ENCODE assay signal across 11 mouse cellular contexts in genomic region chr11:75134485-75135068, GRCm38 (mm10). TPM values are rescaled to one million over a fixed set of nuclear protein-coding genes. Genes with fewer than 3 reads are reported as not detected.
DNase-seq lines count a peak whose midpoint lies in the region; ATAC-seq lines count a peak whose summit lies in the region.
"Had no signal": no experiment of that assay in that cellular context is flagged by ENCODE, and none has a peak within 500 bp of the region (broad histone marks: within the 10 kb centered on the region; RNA-seq: fewer than 3 reads in every experiment).

No protein-coding gene starts in this region.

- no peak overlapping the region for H3K9ac ChIP-seq in hindbrain, embryonic 15.5 days
- H3K9ac ChIP-seq in forebrain, embryonic 15.5 days (replicated peaks): no peak overlapping the region
- H3K9ac ChIP-seq: liver, embryonic 15.5 days had no signal

- H3K36me3 ChIP-seq in hindbrain, embryonic 15.5 days: no peaks in the 10 kb centered on the region
- peaks cover 10% of the 10 kb centered on the region for H3K36me3 ChIP-seq in hindbrain, embryonic 10.5 days
- H3K36me3 ChIP-seq in forebrain, embryonic 15.5 days: no peaks in the 10 kb centered on the region
- H3K36me3 ChIP-seq in limb, embryonic 10.5 days: 0 out of 2 replicates have a peak, but pooled peaks cover 4% of the 10 kb centered on the region
- H3K36me3 ChIP-seq: liver, embryonic 15.5 days had no signal

- peak overlapping the region; percentile 74; the same call in 1 of the 2 replicates for H3K27ac ChIP-seq in hindbrain, embryonic 15.5 days (replicated peaks)
- H3K27ac ChIP-seq in hindbrain, embryonic 10.5 days: no peak overlapping the region
- H3K27ac ChIP-seq in brown adipose tissue, adult 24 weeks (replicated peaks; ENCODE audit: low read depth, low read length): peak overlapping the region; percentile 79
- peak overlapping the region; percentile 61 for H3K27ac ChIP-seq in forebrain, embryonic 15.5 days (replicated peaks)
- peak overlapping the region; percentile 65 for H3K27ac ChIP-seq in limb, embryonic 10.5 days
- H3K27ac ChIP-seq: liver, embryonic 15.5 days had no signal

- no peaks in the 10 kb centered on the region for H3K9me3 ChIP-seq in hindbrain, embryonic 15.5 days
- H3K9me3 ChIP-seq in hindbrain, embryonic 10.5 days: no peaks in the 10 kb centered on the region
- no peaks in the 10 kb centered on the region for H3K9me3 ChIP-seq in forebrain, embryonic 15.5 days
- H3K9me3 ChIP-seq in limb, embryonic 10.5 days (replicated peaks): no peaks in the 10 kb centered on the region
- H3K9me3 ChIP-seq: G1E; liver, embryonic 15.5 days had no signal

- ATAC-seq in hindbrain, embryonic 15.5 days (ENCODE audit: low FRiP score, low read depth): no peak
- ATAC-seq in forebrain, embryonic 15.5 days (replicated peaks): no peak
- ATAC-seq in megakaryocyte-erythroid progenitor cell, adult 5-6 weeks (replicated peaks; ENCODE audit: low FRiP score, low TSS enrichment, poor library complexity, severe bottlenecking): no peak

- peaks cover 42% of the 10 kb centered on the region for H3K4me1 ChIP-seq in hindbrain, embryonic 15.5 days (replicated peaks)
- peaks cover 29% of the 10 kb centered on the region for H3K4me1 ChIP-seq in hindbrain, embryonic 10.5 days (replicated peaks)
- peaks cover 44% of the 10 kb centered on the region for H3K4me1 ChIP-seq in brown adipose tissue, adult 24 weeks (ENCODE audit: control insufficient read depth, insufficient read depth, insufficient read length, low read length)
- H3K4me1 ChIP-seq in forebrain, embryonic 15.5 days: peaks cover 37% of the 10 kb centered on the region
- peaks cover 67% of the 10 kb centered on the region for H3K4me1 ChIP-seq in limb, embryonic 10.5 days

- no peak for DNase-seq in hindbrain, embryonic 10.5 days (ENCODE audit: low spot score)
- no peak for DNase-seq in limb, embryonic 10.5 days (ENCODE audit: low spot score)
- DNase-seq in right cerebral cortex, postnatal 25 days: no peak
- DNase-seq: cerebellum, adult 11 months; right cerebral cortex, postnatal 4 days had no signal

- H3K4me2 ChIP-seq in hindbrain, embryonic 15.5 days: no peak overlapping the region
- H3K4me2 ChIP-seq in forebrain, embryonic 15.5 days (replicated peaks): no peak overlapping the region
- H3K4me2 ChIP-seq: liver, embryonic 15.5 days had no signal

- no peak overlapping the region for H3K4me3 ChIP-seq in hindbrain, embryonic 15.5 days
- no peak overlapping the region for H3K4me3 ChIP-seq in hindbrain, embryonic 10.5 days
- H3K4me3 ChIP-seq in brown adipose tissue, adult 24 weeks (ENCODE audit: insufficient read depth, low read depth, low read length): no peak overlapping the region
- no peak overlapping the region for H3K4me3 ChIP-seq in forebrain, embryonic 15.5 days
- no peak overlapping the region for H3K4me3 ChIP-seq in limb, embryonic 10.5 days
- H3K4me3 ChIP-seq: liver, embryonic 15.5 days had no signal

- H3K27me3 ChIP-seq in hindbrain, embryonic 15.5 days: no peaks in the 10 kb centered on the region
- no peaks in the 10 kb centered on the region for H3K27me3 ChIP-seq in hindbrain, embryonic 10.5 days (ENCODE audit: insufficient read depth, poor library complexity, severe bottlenecking)
- no peaks in the 10 kb centered on the region for H3K27me3 ChIP-seq in forebrain, embryonic 15.5 days
- no peaks in the 10 kb centered on the region for H3K27me3 ChIP-seq in limb, embryonic 10.5 days (ENCODE audit: low read depth, poor library complexity, severe bottlenecking)
- H3K27me3 ChIP-seq: liver, embryonic 15.5 days had no signal

- WGBS in hindbrain, embryonic 15.5 days: 79% methylated on average over 5 of the region's 5 CpGs
- 81% methylated on average over 5 of the region's 5 CpGs for WGBS in hindbrain, embryonic 10.5 days
- WGBS in forebrain, embryonic 15.5 days: 49% methylated on average over 5 of the region's 5 CpGs
- 69% methylated on average over 5 of the region's 5 CpGs for WGBS in limb, embryonic 10.5 days

RNA-seq across cellular contexts. Expression of gene Hic1, which starts 34.7 kb away (rescaled TPM):
- 4.2 and 4.8 TPM in 2 replicates for polyA plus RNA-seq in hindbrain, embryonic 15.5 days (2015; fragmentation: Nextera tagmentation; extraction: Ambion mirVana)
- polyA plus RNA-seq in hindbrain, embryonic 10.5 days (2016; fragmentation: Nextera tagmentation; extraction: Ambion mirVana): 0.15 and 0.52 TPM in 2 replicates
- 4.9 and 5.3 TPM in 2 replicates for polyA plus RNA-seq in brown adipose tissue, adult 24 weeks (2012; ENCODE audit: insufficient read depth, insufficient read length, missing spikeins)
- 2.1 and 2.2 TPM in 2 replicates for polyA plus RNA-seq in forebrain, embryonic 15.5 days (2015; fragmentation: Nextera tagmentation; extraction: Ambion mirVana)
- 0.99 and 3.5 TPM in 2 replicates for polyA plus RNA-seq in limb, embryonic 10.5 days (2016; fragmentation: Nextera tagmentation; extraction: Ambion mirVana)
- 0.17 TPM in 1 of 2 replicates, not detected in the other for total RNA-seq in megakaryocyte-erythroid progenitor cell, adult 5-6 weeks (2014; fragmentation: Nextera tagmentation)
- total RNA-seq in megakaryocyte-erythroid progenitor cell, adult 5-6 weeks (2017): 0.52 TPM in 1 of 2 replicates, not detected in the other

RNA-seq across cellular contexts. Expression of gene Ovca2, which starts 44.1 kb away (rescaled TPM):
- 14.3 and 14.8 TPM in 2 replicates for polyA plus RNA-seq in hindbrain, embryonic 15.5 days (2015; fragmentation: Nextera tagmentation; extraction: Ambion mirVana)
- polyA plus RNA-seq in hindbrain, embryonic 10.5 days (2016; fragmentation: Nextera tagmentation; extraction: Ambion mirVana): 27.6 and 33.1 TPM in 2 replicates
- 10.4 and 13.2 TPM in 2 replicates for polyA plus RNA-seq in brown adipose tissue, adult 24 weeks (2012; ENCODE audit: insufficient read depth, insufficient read length, missing spikeins)
- polyA plus RNA-seq in forebrain, embryonic 15.5 days (2015; fragmentation: Nextera tagmentation; extraction: Ambion mirVana): 15.4 and 21.6 TPM in 2 replicates
- 38.0 and 39.9 TPM in 2 replicates for polyA plus RNA-seq in limb, embryonic 10.5 days (2016; fragmentation: Nextera tagmentation; extraction: Ambion mirVana)
- total RNA-seq in megakaryocyte-erythroid progenitor cell, adult 5-6 weeks (2014; fragmentation: Nextera tagmentation): 18.8 and 21.3 TPM in 2 replicates
- 17.6 and 29.0 TPM in 2 replicates for total RNA-seq in megakaryocyte-erythroid progenitor cell, adult 5-6 weeks (2017)

RNA-seq across cellular contexts. Expression of gene Dph1, which starts 56.5 kb away (rescaled TPM):
- 14.0 and 15.9 TPM in 2 replicates for polyA plus RNA-seq in hindbrain, embryonic 15.5 days (2015; fragmentation: Nextera tagmentation; extraction: Ambion mirVana)
- 23.2 and 24.2 TPM in 2 replicates for polyA plus RNA-seq in hindbrain, embryonic 10.5 days (2016; fragmentation: Nextera tagmentation; extraction: Ambion mirVana)
- 8.8 and 9.4 TPM in 2 replicates for polyA plus RNA-seq in brown adipose tissue, adult 24 weeks (2012; ENCODE audit: insufficient read depth, insufficient read length, missing spikeins)
- 14.8 and 16.2 TPM in 2 replicates for polyA plus RNA-seq in forebrain, embryonic 15.5 days (2015; fragmentation: Nextera tagmentation; extraction: Ambion mirVana)
- 32.7 and 35.3 TPM in 2 replicates for polyA plus RNA-seq in limb, embryonic 10.5 days (2016; fragmentation: Nextera tagmentation; extraction: Ambion mirVana)
- total RNA-seq in megakaryocyte-erythroid progenitor cell, adult 5-6 weeks (2014; fragmentation: Nextera tagmentation): 22.3 and 25.0 TPM in 2 replicates
- total RNA-seq in megakaryocyte-erythroid progenitor cell, adult 5-6 weeks (2017): 13.3 and 14.2 TPM in 2 replicates

RNA-seq across cellular contexts. Expression of gene Rtn4rl1, which starts 59.0 kb away (rescaled TPM):
- 11.7 and 12.6 TPM in 2 replicates for polyA plus RNA-seq in hindbrain, embryonic 15.5 days (2015; fragmentation: Nextera tagmentation; extraction: Ambion mirVana)
- 2.5 and 2.8 TPM in 2 replicates for polyA plus RNA-seq in hindbrain, embryonic 10.5 days (2016; fragmentation: Nextera tagmentation; extraction: Ambion mirVana)
- 5.3 and 6.1 TPM in 2 replicates for polyA plus RNA-seq in brown adipose tissue, adult 24 weeks (2012; ENCODE audit: insufficient read depth, insufficient read length, missing spikeins)
- polyA plus RNA-seq in forebrain, embryonic 15.5 days (2015; fragmentation: Nextera tagmentation; extraction: Ambion mirVana): 5.6 and 6.9 TPM in 2 replicates
- 0.90 and 1.3 TPM in 2 replicates for polyA plus RNA-seq in limb, embryonic 10.5 days (2016; fragmentation: Nextera tagmentation; extraction: Ambion mirVana)
- not detected in 2 replicates for total RNA-seq in megakaryocyte-erythroid progenitor cell, adult 5-6 weeks (2014; fragmentation: Nextera tagmentation)
- total RNA-seq in megakaryocyte-erythroid progenitor cell, adult 5-6 weeks (2017): 0.80 TPM in 1 of 2 replicates, not detected in the other
- total RNA-seq: G1E had no signal
- polyA plus RNA-seq: G1E had no signal
